Mouse (Mus musculus) intestine, embryonic 15.5 days (tissue): ENCODE measurements around the gene Nxn. TPM values are rescaled to one million over a fixed set of nuclear protein-coding genes. Genes with fewer than 3 reads are reported as not detected.

Source experiments
- ATAC-seq: fragments of 200-750 bp; cut with Nextera tagmentation; 2 replicates; pipeline ENCODE4 v1.8.0; 2017; ENCODE audit warnings: moderate TSS enrichment, moderate library complexity
- H3K27ac ChIP-seq: fragments of 300-500 bp; sonication (generic); 2 replicates; pipeline ENCODE4 v1.5.1; 2015; ENCODE audit warnings: mild to moderate bottlenecking, inconsistent platforms
- H3K27me3 ChIP-seq: fragments of 300-500 bp; sonication (generic); replicated peaks from 2 replicates; pipeline ENCODE4 v1.6.1; 2015; ENCODE audit warnings: inconsistent platforms
- H3K36me3 ChIP-seq: fragments of 300-500 bp; sonication (generic); 2 replicates; pipeline ENCODE4 v1.6.1; 2015; ENCODE audit warnings: inconsistent platforms
- H3K4me1 ChIP-seq: fragments of 300-500 bp; sonication (generic); replicated peaks from 2 replicates; pipeline ENCODE4 v1.6.1; 2015; ENCODE audit warnings: inconsistent platforms
- H3K4me2 ChIP-seq: fragments of 300-500 bp; sonication (generic); replicated peaks from 2 replicates; pipeline ENCODE4 v1.6.1; 2015; ENCODE audit warnings: mild to moderate bottlenecking, inconsistent platforms
- H3K4me3 ChIP-seq: fragments of 300-500 bp; sonication (generic); replicated peaks from 2 replicates; pipeline ENCODE4 v1.5.1; 2015; ENCODE audit warnings: inconsistent platforms
- H3K9ac ChIP-seq: fragments of 300-500 bp; sonication (generic); 2 replicates; pipeline ENCODE4 v1.6.1; 2015; ENCODE audit warnings: inconsistent platforms
- H3K9me3 ChIP-seq: fragments of 300-500 bp; sonication (generic); 2 replicates; pipeline ENCODE4 v1.6.1; 2016; ENCODE audit warnings: inconsistent platforms
- WGBS: fragments of 180-500 bp; shearing (Covaris S2); methylation state at CpG from one replicate; pipeline ENCODE4 v1.1.7; 2015; 5-methylcytosine and 5-hydroxymethylcytosine counted together
- polyA plus RNA-seq: library from polyadenylated mRNA; unstranded; fragments of >200 nt; fragmentation: Nextera tagmentation; extraction: Ambion mirVana; gene quantifications from 2 replicates; pipeline ENCODE4 v1.2.1, GENCODE M21; 2015

Nxn gene
- polyA plus RNA-seq, 1 experiment from 2014 or later = 31.1 TPM

GRCm38 (mm10) chr11:76398312-76398797, 585 bp downstream of the Nxn start:
- Histone ChIP-seq H3K27me3 (no peaks in the 10 kb centered on the region), H3K4me1 (peaks cover 6% of the 10 kb centered on the region; the same call in 1 of the 2 replicates), H3K4me3 (peak overlapping the region; percentile 86), H3K27ac (peak overlapping the region; percentile 91), H3K9ac (peak overlapping the region; percentile 86), H3K9me3 (no peaks in the 10 kb centered on the region), H3K36me3 (no peaks in the 10 kb centered on the region), H3K4me2 (peak overlapping the region; percentile 89)
- peak; percentile 64 for ATAC-seq
- 0% methylated on average over 33 of the region's 33 CpGs for WGBS

GRCm38 (mm10) chr11:76397650-76398311, 1.2 kb downstream of the Nxn start:
- H3K4me3 ChIP-seq = peak overlapping the region; percentile 86
- 1% methylated on average over 26 of the region's 26 CpGs for WGBS
- peak; percentile 15; the same call in 1 of the 2 replicates for ATAC-seq
- H3K36me3 ChIP-seq = no peaks in the 10 kb centered on the region
- peak overlapping the region; percentile 86 for H3K9ac ChIP-seq
- H3K9me3 ChIP-seq = no peaks in the 10 kb centered on the region
- peaks cover 9% of the 10 kb centered on the region; the same call in 1 of the 2 replicates for H3K4me1 ChIP-seq
- H3K27ac ChIP-seq = peak overlapping the region; percentile 91
- H3K4me2 ChIP-seq = peak overlapping the region; percentile 89
- no peaks in the 10 kb centered on the region for H3K27me3 ChIP-seq

- 83% methylated on average over 11 of the region's 11 CpGs for WGBS
- H3K4me1 ChIP-seq = peaks cover 11% of the 10 kb centered on the region
- ATAC-seq = no peak
Measured at GRCm38 (mm10) chr11:76392996-76393395, 5.9 kb downstream of the Nxn start.

GRCm38 (mm10) chr11:76392532-76392931, 6.4 kb downstream of the Nxn start:
- no peaks in the 10 kb centered on the region for H3K27me3 ChIP-seq
- H3K36me3 ChIP-seq = peaks cover 4% of the 10 kb centered on the region; the same call in 1 of the 2 replicates
- ATAC-seq = no peak
- H3K9ac ChIP-seq = no peak overlapping the region
- no peaks in the 10 kb centered on the region for H3K9me3 ChIP-seq
- no peak overlapping the region for H3K4me3 ChIP-seq
- no peak overlapping the region for H3K27ac ChIP-seq
- peaks cover 11% of the 10 kb centered on the region for H3K4me1 ChIP-seq
- WGBS = 91% methylated on average over 7 of the region's 7 CpGs
- no peak overlapping the region for H3K4me2 ChIP-seq

More at GRCm38 (mm10) chr11:76392996-76393395, 5.9 kb downstream of the Nxn start:
- Histone ChIP-seq H3K27ac (no peak overlapping the region), H3K9me3 (no peaks in the 10 kb centered on the region), H3K27me3 (no peaks in the 10 kb centered on the region), H3K4me3 (no peak overlapping the region), H3K4me2 (no peak overlapping the region), H3K36me3 (peaks cover 4% of the 10 kb centered on the region; the same call in 1 of the 2 replicates), H3K9ac (no peak overlapping the region)

GRCm38 (mm10) chr11:76388711-76389110, 10.2 kb downstream of the Nxn start:
- WGBS = 33% methylated on average over 7 of the region's 7 CpGs

GRCm38 (mm10) chr11:76387097-76387496, 11.8 kb downstream of the Nxn start:
- H3K9ac ChIP-seq = no peak overlapping the region
- H3K4me3 ChIP-seq = no peak overlapping the region
- 96% methylated on average over 1 of the region's 1 CpGs for WGBS
- peaks cover 14% of the 10 kb centered on the region for H3K4me1 ChIP-seq
- H3K4me2 ChIP-seq = no peak overlapping the region
- no peak for ATAC-seq
- H3K27me3 ChIP-seq = no peaks in the 10 kb centered on the region
- no peaks in the 10 kb centered on the region for H3K9me3 ChIP-seq
- peaks cover 4% of the 10 kb centered on the region; the same call in 1 of the 2 replicates for H3K36me3 ChIP-seq
- no peak overlapping the region for H3K27ac ChIP-seq

More at GRCm38 (mm10) chr11:76388711-76389110, 10.2 kb downstream of the Nxn start:
- Histone ChIP-seq H3K9ac (no peak overlapping the region), H3K4me3 (no peak overlapping the region), H3K27me3 (no peaks in the 10 kb centered on the region), H3K9me3 (no peaks in the 10 kb centered on the region), H3K27ac (no peak overlapping the region), H3K4me1 (peaks cover 11% of the 10 kb centered on the region), H3K36me3 (peaks cover 4% of the 10 kb centered on the region; the same call in 1 of the 2 replicates), H3K4me2 (peak overlapping the region; percentile 30)
- ATAC-seq = no peak

- ATAC-seq = no peak
- Histone ChIP-seq H3K27ac (no peak overlapping the region), H3K36me3 (peaks cover 3% of the 10 kb centered on the region; the same call in 1 of the 2 replicates), H3K4me3 (no peak overlapping the region), H3K9ac (no peak overlapping the region), H3K9me3 (no peaks in the 10 kb centered on the region), H3K4me2 (no peak overlapping the region), H3K27me3 (no peaks in the 10 kb centered on the region), H3K4me1 (peaks cover 16% of the 10 kb centered on the region)
- 53% methylated on average over 3 of the region's 3 CpGs for whole genome bisulfite sequencing
Measured at GRCm38 (mm10) chr11:76385746-76386145, 13.2 kb downstream of the Nxn start.

- Histone ChIP-seq H3K4me1 (peaks cover 21% of the 10 kb centered on the region), H3K9me3 (no peaks in the 10 kb centered on the region), H3K27ac (no peak overlapping the region), H3K4me3 (no peak overlapping the region), H3K4me2 (no peak overlapping the region), H3K36me3 (no peaks in the 10 kb centered on the region), H3K27me3 (no peaks in the 10 kb centered on the region), H3K9ac (no peak overlapping the region)
- no peak for ATAC-seq
- 77% methylated on average over 4 of the region's 4 CpGs for WGBS
Measured at GRCm38 (mm10) chr11:76385017-76385416, 13.9 kb downstream of the Nxn start.

GRCm38 (mm10) chr11:76384307-76384706, 14.6 kb downstream of the Nxn start:
- no peak overlapping the region for H3K27ac ChIP-seq
- ATAC-seq = no peak
- no peak overlapping the region for H3K4me2 ChIP-seq
- H3K27me3 ChIP-seq = no peaks in the 10 kb centered on the region
- H3K9ac ChIP-seq = no peak overlapping the region
- WGBS = 71% methylated on average over 5 of the region's 5 CpGs
- no peak overlapping the region for H3K4me3 ChIP-seq
- H3K36me3 ChIP-seq = no peaks in the 10 kb centered on the region
- no peaks in the 10 kb centered on the region for H3K9me3 ChIP-seq
- peaks cover 24% of the 10 kb centered on the region for H3K4me1 ChIP-seq

- H3K4me1 ChIP-seq = peaks cover 16% of the 10 kb centered on the region
- peak overlapping the region; percentile 69 for H3K27ac ChIP-seq
- H3K9ac ChIP-seq = no peak overlapping the region
- WGBS = 56% methylated on average over 13 of the region's 13 CpGs
- peak; percentile 31; the same call in 1 of the 2 replicates for ATAC-seq
- no peaks in the 10 kb centered on the region for H3K36me3 ChIP-seq
- H3K27me3 ChIP-seq = no peaks in the 10 kb centered on the region
- H3K4me3 ChIP-seq = no peak overlapping the region
- no peaks in the 10 kb centered on the region for H3K9me3 ChIP-seq
- H3K4me2 ChIP-seq = no peak overlapping the region
Measured at GRCm38 (mm10) chr11:76382711-76383324, 16.1 kb downstream of the Nxn start.

GRCm38 (mm10) chr11:76381201-76381885, 17.6 kb downstream of the Nxn start:
- Histone ChIP-seq H3K36me3 (no peaks in the 10 kb centered on the region), H3K27me3 (no peaks in the 10 kb centered on the region), H3K9ac (no peak overlapping the region), H3K4me2 (no peak overlapping the region), H3K4me3 (no peak overlapping the region), H3K4me1 (peaks cover 16% of the 10 kb centered on the region), H3K27ac (no peak overlapping the region), H3K9me3 (no peaks in the 10 kb centered on the region)
- 78% methylated on average over 15 of the region's 15 CpGs for WGBS
- ATAC-seq = no peak

GRCm38 (mm10) chr11:76379921-76380544, 18.9 kb downstream of the Nxn start:
- Histone ChIP-seq H3K27me3 (no peaks in the 10 kb centered on the region), H3K4me1 (peaks cover 22% of the 10 kb centered on the region), H3K36me3 (no peaks in the 10 kb centered on the region), H3K9me3 (no peaks in the 10 kb centered on the region), H3K4me3 (no peak overlapping the region), H3K9ac (no peak overlapping the region), H3K4me2 (no peak overlapping the region), H3K27ac (peak overlapping the region; percentile 20)
- peak; percentile 48 for ATAC-seq
- WGBS = 35% methylated on average over 11 of the region's 11 CpGs
